Mouse (Mus musculus): ENCODE data around the gene Wdfy2.
A peak's percentile ranks its signal among the peaks of the same experiment; 100 is the strongest.

Wdfy2 gene

DNA sequence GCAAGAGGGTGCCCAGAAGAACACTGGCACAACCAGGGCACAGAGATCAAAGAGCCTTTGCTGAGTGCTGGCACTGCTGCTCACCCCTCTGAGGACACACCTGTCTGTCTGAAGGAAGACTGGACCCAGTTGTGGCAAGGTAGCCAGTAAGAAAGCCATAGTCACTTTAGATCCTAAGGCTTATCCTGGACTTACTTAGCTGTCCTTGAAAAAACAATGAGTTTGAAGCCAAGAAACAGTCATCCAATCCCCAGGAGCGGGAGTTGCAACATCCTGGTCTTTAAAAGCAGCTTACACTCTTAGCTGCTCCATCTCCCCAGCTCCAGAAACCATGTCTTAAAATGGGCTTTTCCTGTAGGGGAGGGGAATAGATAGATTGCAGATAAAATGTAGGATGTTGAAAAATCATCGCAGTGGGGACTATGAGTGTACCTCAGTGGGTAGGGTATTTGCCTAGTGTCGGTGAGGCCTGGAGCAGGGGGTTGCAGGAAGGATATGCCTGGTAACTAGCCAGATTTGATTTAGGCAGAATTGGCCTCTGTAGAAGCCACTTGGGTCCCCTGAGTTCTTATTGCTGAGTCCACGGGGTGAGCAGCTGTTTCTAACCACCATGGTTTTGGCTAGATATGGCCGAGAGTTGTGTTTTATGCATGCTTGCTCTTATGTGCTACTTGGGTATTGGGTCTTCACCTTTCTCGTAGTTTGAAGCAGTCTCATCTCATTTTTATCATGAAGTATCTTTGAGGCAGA, 99.3 kb downstream of the Wdfy2 start:
- DNase-seq = no peak

DNA sequence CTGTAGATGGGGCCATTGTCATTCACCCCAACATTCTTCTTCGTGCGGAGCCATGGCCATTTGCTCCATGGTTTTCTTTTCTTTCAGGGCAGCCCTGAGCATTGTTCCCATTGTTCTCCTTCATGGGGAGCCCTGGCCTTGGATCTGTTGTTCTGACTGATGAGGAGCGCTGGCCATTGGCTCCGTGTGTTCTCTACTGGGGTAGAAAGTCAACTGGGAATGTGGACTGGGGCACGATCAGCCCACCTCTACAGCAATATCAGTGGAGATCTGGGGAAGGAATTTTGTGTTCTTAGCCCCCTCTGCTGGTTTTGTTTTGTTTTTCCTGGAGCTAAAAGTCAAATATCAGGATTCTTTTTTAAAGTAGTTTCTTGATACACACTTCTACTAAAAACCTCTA, 100.2 kb downstream of the Wdfy2 start:
- peak in 1 of 2 experiments; percentile 25 for DNase-seq

DNA sequence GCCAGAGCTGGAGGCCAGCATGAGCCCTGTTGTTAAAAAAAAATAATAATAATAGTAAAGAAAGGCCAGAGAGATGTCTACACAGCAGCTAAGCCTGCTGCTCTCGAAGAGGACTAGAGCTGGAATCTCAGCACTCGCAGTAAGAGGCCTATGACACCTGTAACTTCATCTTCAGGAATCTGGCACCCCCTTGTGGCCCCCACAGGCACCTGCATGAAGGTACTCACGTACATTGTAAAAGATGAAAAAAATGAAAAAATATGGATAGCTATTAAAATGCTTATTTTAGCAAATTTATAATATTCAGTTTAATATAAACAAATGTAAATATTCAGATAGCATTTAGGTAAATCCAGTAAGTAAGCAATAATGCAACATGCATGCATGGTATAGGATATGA, 102.0 kb downstream of the Wdfy2 start:
- DNase-seq = peak in 1 of 2 experiments; percentile 27

DNA sequence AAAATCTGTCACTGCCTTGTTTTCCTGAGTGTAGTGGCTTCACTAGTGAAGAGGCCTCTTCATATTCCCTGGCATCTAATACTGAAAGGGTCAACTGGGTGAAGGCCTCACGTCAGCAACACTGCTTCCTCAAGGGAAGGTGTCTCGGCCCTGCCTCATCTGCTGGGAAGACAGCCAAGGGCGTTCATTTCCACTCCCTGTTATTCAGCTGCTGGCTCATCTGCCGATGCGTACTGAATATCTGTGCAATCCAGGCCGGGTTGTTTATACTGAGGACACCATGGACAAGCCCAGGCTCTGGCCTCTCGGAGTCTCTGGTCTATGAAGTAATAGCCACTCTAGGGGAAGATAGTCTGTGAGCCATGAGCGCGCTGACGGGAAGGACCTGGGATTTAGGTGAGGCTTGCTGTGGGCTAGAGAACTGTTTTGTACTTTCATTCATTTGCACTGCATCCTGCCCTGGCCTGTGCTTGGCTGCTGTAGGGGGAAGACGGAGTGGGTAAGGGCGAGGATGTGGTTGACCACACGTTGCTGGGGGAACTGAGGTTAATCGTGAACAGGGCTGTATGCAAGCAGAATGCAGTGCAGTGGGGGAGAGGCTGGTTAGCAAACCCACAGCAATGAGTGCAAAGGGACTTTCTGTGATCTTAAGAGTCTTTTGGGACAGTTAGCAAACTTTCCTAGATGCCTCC, 103.1 kb downstream of the Wdfy2 start:
- DNase-seq = peak; percentile 83 to 84

DNA sequence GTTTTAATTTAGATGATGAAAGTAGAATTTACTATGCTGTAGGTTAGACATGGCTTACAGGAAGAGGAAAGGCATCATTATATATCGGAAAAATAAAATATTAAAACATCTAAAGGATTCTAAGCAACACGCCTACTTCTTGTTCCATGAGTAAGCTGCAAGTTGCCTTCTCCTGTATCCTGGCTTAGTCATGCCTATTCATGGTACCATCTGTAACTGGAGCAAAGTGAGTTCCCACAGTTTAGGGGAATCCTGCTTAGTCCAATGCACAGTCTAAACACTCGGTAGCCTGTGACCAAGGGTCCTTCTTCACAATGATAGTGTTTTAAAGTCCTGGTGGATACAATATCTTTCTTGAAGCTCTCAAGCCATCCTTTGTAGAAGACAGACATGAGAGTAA, 109.3 kb downstream of the Wdfy2 start:
- no peak for DNase-seq

DNA sequence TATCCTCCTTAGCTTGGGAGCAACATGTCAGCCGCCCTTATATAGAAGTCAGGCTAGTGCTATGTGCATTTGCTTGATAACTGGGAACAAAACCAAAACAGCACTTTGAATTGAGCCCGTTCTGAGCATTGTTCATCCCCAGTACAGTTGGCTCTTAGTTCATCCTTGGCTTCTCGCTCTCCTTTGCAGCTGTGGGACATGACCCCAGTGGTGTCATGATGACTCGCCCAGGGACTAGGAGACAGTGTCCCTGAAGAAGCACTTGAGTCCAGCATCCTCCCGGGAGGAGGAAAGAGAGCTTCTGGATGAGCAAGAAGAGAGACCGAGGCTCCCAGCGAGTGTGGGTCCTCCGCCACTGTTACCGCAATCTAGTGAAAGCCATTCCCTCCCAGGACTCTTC, 118.6 kb downstream of the Wdfy2 start:
- DNase-seq = no peak

DNA sequence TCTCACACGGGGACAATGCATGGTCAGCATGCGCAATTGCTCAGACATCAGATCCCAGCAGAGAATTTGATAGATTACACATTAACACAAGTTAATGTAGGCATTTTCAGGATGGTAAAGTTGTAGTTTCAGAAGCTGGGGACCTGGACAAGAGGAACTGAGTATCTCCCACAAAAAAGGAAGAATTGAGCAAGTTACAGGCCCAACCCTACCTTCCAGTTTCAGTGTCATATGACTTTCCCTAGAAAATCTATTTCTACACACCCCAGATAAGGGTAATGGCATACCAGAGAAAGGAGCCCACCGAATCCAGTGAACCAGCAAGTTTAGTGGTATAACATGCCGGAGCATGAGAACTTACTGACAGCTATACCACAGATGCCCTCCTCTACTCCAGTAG, 126.2 kb downstream of the Wdfy2 start:
- no peak for DNase-seq

DNA sequence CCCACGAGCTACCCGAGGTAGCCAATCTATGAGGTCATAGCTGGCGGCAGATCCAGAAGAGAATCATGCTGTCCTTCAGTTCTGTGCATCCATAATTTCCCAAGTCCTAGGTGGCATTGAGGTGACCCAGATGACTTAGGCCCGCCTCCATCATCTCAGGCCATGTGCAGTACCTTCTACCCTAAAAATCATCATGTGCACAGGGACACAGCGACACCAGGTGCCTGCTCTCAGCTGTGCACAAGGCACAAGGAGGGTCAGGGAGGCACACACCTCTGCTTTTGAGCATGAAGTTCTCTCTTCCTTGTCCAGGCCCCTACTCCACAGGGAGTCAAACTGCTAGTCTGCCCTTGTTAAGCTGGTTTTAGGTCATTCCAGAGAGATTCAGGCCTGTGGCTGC, 127.9 kb downstream of the Wdfy2 start:
- DNase-seq = no peak

DNA sequence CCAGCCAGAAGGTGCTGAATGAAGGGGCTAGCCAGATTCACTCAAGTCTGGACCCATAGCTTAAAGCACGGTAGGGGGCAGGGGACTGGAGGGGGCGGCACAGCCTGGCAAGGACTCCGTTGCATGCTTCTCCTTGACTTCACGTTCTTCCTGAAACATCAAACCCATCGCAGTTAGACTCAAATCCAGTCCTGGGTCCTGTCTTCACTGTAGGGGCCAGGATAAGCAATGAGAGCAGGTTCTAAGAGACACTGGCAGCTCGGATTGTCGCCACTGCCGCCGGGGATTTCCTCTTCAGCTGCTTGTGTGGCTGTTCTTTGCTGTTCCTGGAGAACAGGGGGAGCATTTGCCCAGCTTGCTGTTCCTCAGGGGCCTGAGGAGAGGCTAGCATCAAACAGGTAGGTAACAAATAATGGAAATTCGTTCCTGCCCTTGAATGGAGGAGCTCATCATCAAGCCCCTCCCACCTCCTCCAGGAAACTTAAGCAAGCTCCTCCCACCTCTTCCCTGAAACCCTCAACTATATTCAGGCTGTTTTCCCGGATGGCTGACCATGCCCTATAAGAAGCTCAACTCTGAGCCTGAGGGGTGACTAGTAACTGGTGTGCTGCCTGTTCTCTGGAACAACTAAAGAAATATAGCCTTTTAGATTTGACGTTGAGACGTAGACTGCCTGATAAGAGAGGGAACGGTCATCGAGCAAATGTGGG, 128.5 kb downstream of the Wdfy2 start:
- DNase-seq = peak; percentile 31 to 46

DNA sequence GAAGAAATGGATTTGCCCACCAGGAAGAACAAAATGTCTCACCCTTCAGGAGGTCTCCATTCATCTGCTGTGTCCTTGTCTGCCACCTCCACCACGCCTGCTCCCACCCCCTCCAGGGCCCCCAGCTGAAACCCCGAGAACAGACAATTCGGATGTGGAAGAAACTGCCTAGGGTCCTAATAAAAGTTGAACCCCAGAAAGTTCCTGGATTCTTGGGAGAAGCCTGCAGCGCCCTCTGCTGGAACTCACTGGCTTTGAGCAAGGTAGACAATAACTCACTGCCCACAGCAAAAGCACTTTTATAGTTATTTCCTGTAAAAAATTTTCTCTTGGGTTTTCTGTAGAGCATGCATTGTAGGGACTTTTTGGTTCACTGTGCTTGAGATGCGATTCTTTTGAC, 137.6 kb downstream of the Wdfy2 start:
- DNase-seq = peak; percentile 47 to 88

DNA sequence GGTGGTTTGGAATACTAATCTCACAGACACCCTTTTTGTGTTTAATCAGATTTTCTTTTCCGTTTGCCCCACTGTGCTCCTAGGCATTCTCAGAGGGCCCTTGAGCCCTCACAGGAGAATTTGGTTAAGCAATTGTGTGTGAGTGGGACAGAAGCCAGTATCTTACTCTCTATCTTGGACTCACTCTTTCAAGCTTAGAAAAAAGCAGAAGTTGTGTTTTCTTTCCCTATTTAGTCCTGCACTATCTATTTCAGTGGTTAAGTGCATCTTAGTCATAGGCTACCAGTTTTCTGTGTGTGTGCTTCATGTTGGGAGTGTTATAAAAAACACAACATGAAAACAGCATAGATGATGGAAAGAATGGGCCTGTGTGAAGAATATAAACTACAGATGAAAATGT, 142.3 kb downstream of the Wdfy2 start:
- no peak for DNase-seq

DNA sequence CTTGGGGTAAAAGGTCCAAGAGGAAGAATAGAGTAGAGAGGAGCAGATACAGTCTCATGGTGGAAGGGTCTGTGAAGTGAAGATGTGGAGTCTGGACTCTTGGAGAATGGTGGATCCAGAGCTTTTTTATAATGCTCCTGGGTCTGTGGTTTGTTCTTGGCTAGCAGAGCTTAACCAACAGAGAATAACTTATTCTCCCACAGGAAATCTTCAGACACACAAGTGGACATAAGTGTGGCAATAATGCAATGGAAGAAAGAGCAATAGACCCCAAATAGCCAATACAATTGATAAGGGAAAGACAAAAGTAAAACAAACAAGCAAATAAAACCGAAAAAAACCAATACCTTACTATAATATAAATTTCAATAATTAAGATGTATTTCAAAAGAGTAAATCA, 146.9 kb downstream of the Wdfy2 start, which contains the start of gene Defb48:
Gene Defb48 (minus strand): TSS at position 101 of the 400 bp plus-strand sequence.
- DNase-seq = no peak

DNA sequence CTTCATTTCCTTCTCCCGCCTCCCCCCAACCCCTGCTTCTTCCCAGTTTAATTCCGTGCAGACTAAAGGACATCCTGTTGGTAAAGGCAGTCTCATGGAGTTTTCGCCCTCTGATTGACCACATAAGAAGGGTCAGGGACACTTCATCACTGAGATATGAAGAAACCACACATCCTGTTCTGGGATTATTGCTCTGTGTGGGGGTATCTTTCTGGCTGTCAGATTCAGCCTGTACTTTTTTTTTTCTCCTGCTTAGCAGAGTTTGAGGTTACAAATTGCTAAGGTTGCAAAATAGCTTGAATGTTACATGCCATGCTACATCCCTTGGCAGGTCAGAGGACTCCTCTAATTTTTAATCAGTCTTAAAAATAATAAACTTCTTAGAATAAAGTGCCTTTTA, 153.8 kb downstream of the Wdfy2 start:
- DNase-seq = no peak

DNA sequence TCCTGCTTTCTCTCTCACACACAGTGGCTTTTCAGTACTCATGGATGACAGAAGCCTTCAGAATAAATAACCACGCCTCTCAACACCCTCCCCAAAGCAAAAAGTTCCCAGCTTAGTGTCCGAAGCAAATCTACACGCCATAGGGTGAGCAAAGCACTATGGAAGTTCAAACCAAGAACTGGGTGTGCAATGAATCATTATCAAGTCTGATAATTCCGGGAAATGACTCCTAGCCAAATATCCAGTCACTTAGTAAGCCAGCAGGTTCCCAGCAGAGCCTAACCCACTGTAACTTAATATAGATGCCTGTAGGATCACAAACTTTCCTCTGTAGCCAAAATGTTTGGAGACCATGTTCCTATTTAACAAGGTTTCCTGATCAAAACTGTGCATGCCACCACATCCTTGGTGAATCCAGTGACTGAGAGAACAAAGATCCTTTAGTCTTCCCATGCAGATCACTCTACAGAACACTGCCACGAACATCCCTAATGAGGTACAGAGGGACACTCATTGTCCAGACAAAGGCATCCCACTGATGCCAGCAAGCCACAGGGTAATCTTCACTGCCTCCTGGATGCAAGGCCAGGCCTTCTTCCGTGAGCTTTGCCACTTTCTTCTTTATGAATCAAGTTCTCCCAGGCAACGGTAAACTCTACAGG, 154.5 kb downstream of the Wdfy2 start:
- DNase-seq = no peak

DNA sequence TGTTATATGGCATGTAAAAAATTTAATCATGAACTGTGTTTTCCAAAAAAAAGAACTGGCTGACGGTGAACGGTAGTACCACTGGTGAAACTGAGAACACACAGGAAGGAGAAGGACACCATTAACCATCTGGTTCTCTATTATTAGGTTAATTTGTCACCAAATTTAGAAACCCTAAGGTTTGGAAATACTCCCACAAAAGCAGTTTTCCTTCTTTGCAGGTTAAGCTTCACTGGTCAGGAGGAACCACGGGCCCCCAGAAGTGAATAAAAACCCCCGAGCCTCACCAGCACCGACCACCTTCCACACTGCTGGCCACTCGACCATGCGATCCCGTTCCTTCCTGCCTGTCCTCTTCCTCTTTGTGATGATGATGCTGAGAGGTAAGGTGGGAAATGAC, 160.3 kb downstream of the Wdfy2 start, which contains the start of gene Defb47:
Gene Defb47 (plus strand): TSS at position 301 of the 400 bp plus-strand sequence.
- no peak for DNase-seq

DNA sequence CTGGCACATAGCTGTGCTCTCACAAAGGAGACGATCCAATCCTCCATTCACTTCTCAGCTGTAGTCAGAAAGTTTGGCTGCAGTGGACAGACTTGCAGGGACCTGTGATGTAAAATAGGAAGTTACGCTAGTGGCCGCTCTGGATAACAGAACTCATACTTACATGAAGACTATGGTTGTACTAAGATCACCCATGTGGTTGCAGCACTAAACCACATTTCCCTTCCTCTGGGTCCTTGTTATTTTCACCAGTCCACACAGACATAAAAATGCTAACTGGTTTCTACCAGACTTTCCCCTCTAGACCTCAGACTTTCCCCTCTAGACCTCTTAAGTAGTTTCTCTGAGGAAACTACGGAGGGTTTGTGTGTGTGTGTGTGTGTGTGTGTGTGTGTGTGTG, 161.5 kb downstream of the Wdfy2 start:
- DNase-seq = no peak

DNA sequence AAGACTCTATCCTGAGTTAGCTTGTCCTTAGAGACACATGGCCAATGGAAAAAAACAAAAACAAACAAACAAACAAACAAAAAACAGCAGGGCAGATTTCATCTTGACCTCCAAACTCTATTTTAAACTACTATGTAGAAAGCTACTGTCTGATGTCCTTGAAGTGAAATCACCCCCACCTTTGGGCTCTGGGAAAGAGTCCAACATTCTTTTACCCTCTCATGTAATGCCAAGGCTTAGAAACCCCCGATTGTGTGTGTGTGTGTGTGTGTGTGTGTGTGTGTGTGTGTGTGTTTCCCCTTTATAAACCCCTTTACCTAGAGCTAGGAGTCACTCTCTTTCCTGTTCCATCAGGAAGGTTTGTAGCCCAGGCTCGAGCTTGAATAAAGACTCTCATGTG, 165.1 kb downstream of the Wdfy2 start:
- DNase-seq = no peak
